Mouse (Mus musculus) lung, postnatal 36 days (tissue): ENCODE measurements around the gene Olfr385.
"Not testable (repeated sequence)": the region's sequence is repeated elsewhere in the genome, so short reads cannot be mapped to it uniquely, and the experiment has no call there.

ENCODE experiments used
- DNase-seq: peaks from one replicate; pipeline ENCODE4 v3.0.0; 2022; ENCODE audit warnings: mixed read lengths

Olfr385 gene

GRCm38 (mm10) chr11:73592908-73593307, at the start of gene Olfr385:
Gene Olfr385, minus strand, starts transcription at chr11:73593008.
- DNase-seq = no peak

GRCm38 (mm10) chr11:73598294-73598693, 5.5 kb upstream of the Olfr385 start, which contains the start of gene Olfr384:
Gene Olfr384, plus strand, starts transcription at chr11:73598594.
- no peak for DNase-seq

- not testable (repeated sequence) for DNase-seq
Measured at GRCm38 (mm10) chr11:73583188-73583587, 9.6 kb downstream of the Olfr385 start.

- DNase-seq = no peak
Measured at GRCm38 (mm10) chr11:73579871-73580270, 12.9 kb downstream of the Olfr385 start.
